Mouse (Mus musculus): ENCODE results near the gene Ryr2.
A peak's percentile ranks its signal among the peaks of the same experiment; 100 is the strongest.

- no peak for TF ChIP-seq ZNF384 (IDR thresholded peaks at IDR 0.05; ENCODE audit: low read depth, low read length)
- 0 out of 2 replicates have a peak, but pooled peaks have one; percentile 20 for TF ChIP-seq CHD2 (IDR thresholded peaks at IDR 0.05; ENCODE audit: low read depth, low read length)
- TF ChIP-seq ZC3H11A (IDR thresholded peaks at IDR 0.05; ENCODE audit: borderline replicate concordance, low read depth, low read length) = no peak
- no peak for TF ChIP-seq HCFC1 (IDR thresholded peaks at IDR 0.05; ENCODE audit: borderline replicate concordance, insufficient read depth, low read length)
Observed at GRCm38 (mm10) chr13:11933334-11933733, 173.4 kb downstream of the Ryr2 start.
